Mouse (Mus musculus) liver, adult 2 months (tissue): ENCODE measurements around the gene Gm49383. TPM values are rescaled to one million over a fixed set of nuclear protein-coding genes. Genes with fewer than 3 reads are reported as not detected.

Source experiments
- DNase-seq: peaks from one replicate; pipeline ENCODE4 v3.0.0-alpha.2; 2011; ENCODE audit warnings: low read depth, low spot score; ENCODE audit errors: extremely low read depth
- H3K27ac ChIP-seq: fragments of 200-500 bp; replicated peaks from 2 replicates; pipeline ENCODE4 v1.5.1; 2012; ENCODE audit warnings: low read depth, mild to moderate bottlenecking, control low read depth, inconsistent platforms, low read length; ENCODE audit not compliant: insufficient read depth
- H3K27me3 ChIP-seq: fragments of 200-500 bp; 2 replicates; pipeline ENCODE4 v1.6.1; 2012; ENCODE audit warnings: mild to moderate bottlenecking, moderate library complexity, low read length, inconsistent platforms; ENCODE audit not compliant: control insufficient read depth, insufficient read depth
- H3K36me3 ChIP-seq: fragments of 200-500 bp; 2 replicates; pipeline ENCODE4 v1.6.1; 2012; ENCODE audit warnings: low read length, inconsistent platforms; ENCODE audit not compliant: control insufficient read depth, insufficient read depth
- H3K4me1 ChIP-seq: fragments of 200-500 bp; 2 replicates; pipeline ENCODE4 v1.6.1; 2011; ENCODE audit warnings: low read length; ENCODE audit not compliant: control insufficient read depth, insufficient read depth
- H3K4me3 ChIP-seq: fragments of 200-500 bp; 2 replicates; pipeline ENCODE4 v1.5.1; 2011; ENCODE audit warnings: low read depth, mild to moderate bottlenecking, control low read depth, low read length, moderate library complexity; ENCODE audit not compliant: insufficient read depth
- H3K79me2 ChIP-seq: fragments of 200-500 bp; 2 replicates; pipeline ENCODE4 v1.6.1; 2012; ENCODE audit warnings: inconsistent platforms, mild to moderate bottlenecking, low read length, moderate library complexity; ENCODE audit not compliant: control insufficient read depth, insufficient read depth
- H3K9ac ChIP-seq: fragments of 200-500 bp; 2 replicates; pipeline ENCODE4 v1.6.1; 2012; ENCODE audit warnings: low read depth, mild to moderate bottlenecking, control low read depth, inconsistent platforms, low read length
- CTCF ChIP-seq: fragments of 200-500 bp; IDR thresholded peaks from 2 replicates; pipeline ENCODE4 v1.5.1; 2011; ENCODE audit warnings: low read depth, low read length, control low read depth
- POLR2A ChIP-seq: fragments of 200-500 bp; IDR thresholded peaks from 2 replicates; pipeline ENCODE4 v1.6.1; 2011; ENCODE audit warnings: low read length, control low read depth; ENCODE audit not compliant: insufficient read depth; ENCODE audit errors: extremely low read depth
- WGBS: fragments of 180-500 bp; shearing (Covaris S2); methylation state at CpG from one replicate; pipeline ENCODE4 v1.1.7; 2018; 5-methylcytosine and 5-hydroxymethylcytosine counted together
- polyA plus RNA-seq: library from polyadenylated mRNA; depleted of rRNA; stranded (reverse); fragments of >200 nt; gene quantifications from 2 replicates; pipeline ENCODE4 v1.2.3, GENCODE M21; 2012; rRNA removed
- total RNA-seq: library from RNA; depleted of rRNA; stranded (reverse); fragments of >200 nt; gene quantifications from 2 replicates; pipeline ENCODE4 v1.2.3, GENCODE M21; 2014; rRNA removed

The Gm49383 gene
- total and polyA plus RNA-seq, 2 experiments, result 1.8 to 2.4 TPM

DNA sequence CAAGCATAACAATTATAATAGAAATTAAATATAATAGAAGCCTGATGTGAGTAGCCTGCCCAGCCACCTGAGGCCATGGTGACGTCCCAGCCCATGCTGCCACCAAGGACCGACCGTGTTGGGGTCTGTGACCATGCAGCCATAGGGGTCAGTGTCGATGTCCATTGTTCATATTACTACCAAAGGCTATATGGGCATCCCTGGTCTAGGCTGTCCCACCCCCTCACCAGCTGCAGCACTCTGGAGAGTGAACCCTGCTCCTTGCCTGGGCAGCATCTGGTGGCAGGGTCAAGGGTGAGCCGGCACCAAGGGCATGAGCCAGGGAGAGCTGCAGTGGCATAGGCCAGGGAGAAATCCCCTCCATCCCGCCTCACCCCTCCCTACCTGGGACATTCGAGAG lies 57.1 kb downstream of the Gm49383 start:
- no peak for TF ChIP-seq POLR2A
- TF ChIP-seq CTCF, result no peak
- DNase-seq, result no peak
- 85% methylated on average over 7 of the region's 7 CpGs for WGBS
- Histone ChIP-seq H3K4me3 (no peak overlapping the region), H3K27me3 (no peaks in the 10 kb centered on the region), H3K27ac (no peak overlapping the region), H3K79me2 (no peaks in the 10 kb centered on the region), H3K9ac (no peak overlapping the region), H3K4me1 (no peaks in the 10 kb centered on the region), H3K36me3 (no peaks in the 10 kb centered on the region)

DNA sequence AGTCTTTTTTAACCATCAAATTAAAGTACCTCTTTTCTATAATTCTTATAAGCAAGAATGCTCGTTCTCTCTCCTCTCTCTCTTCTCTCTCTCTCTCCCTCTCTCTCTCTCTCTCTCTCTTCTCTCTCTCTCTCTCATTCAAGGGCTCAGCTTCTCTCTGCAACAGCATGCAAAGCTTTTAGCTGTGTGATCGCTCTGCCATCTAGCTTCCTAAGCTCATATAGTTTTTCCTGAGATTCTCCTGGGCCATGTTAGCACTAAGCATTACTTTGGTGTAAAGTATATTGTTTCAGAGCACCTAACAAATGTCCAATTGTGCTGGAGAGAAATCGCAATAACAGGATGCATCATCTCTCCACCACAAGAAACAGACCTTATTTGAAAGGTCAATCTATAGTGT lies 57.7 kb downstream of the Gm49383 start:
- Histone ChIP-seq H3K4me3 (no peak overlapping the region), H3K9ac (no peak overlapping the region), H3K79me2 (no peaks in the 10 kb centered on the region), H3K4me1 (no peaks in the 10 kb centered on the region), H3K27me3 (no peaks in the 10 kb centered on the region), H3K36me3 (no peaks in the 10 kb centered on the region), H3K27ac (no peak overlapping the region)
- no peak for DNase-seq
- TF ChIP-seq CTCF (no peak), POLR2A (no peak)
- WGBS, result 89% methylated on average over 3 of the region's 3 CpGs

Other genes starting within 250 kb of the Gm49383 start
- 137 and 202 TPM in 2 replicates for gene Rps29, start 37.9 kb downstream of the Gm49383 start, total RNA-seq
- 779 and 865 TPM in 2 replicates for gene Rps29, start 37.9 kb downstream of the Gm49383 start, polyA plus RNA-seq
- 0.67 TPM in 1 of 2 replicates, not detected in the other for gene Lrr1, start 28.3 kb downstream of the Gm49383 start, total RNA-seq
- not detected in 2 replicates for gene Lrr1, start 28.3 kb downstream of the Gm49383 start, polyA plus RNA-seq
- gene Rpl36al, start 13.0 kb downstream of the Gm49383 start, total RNA-seq, result 412 and 466 TPM in 2 replicates
- gene Rpl36al, start 13.0 kb downstream of the Gm49383 start, polyA plus RNA-seq, result 129 and 148 TPM in 2 replicates
- gene Mgat2, start 12.9 kb downstream of the Gm49383 start, total RNA-seq, result 33.9 and 34.0 TPM in 2 replicates
- gene Mgat2, start 12.9 kb downstream of the Gm49383 start, polyA plus RNA-seq, result 15.8 and 16.7 TPM in 2 replicates
- gene Dnaaf2, start 1.3 kb upstream of the Gm49383 start, total RNA-seq, result 0.74 and 1.0 TPM in 2 replicates
- 0.64 and 1.1 TPM in 2 replicates for gene Dnaaf2, start 1.3 kb upstream of the Gm49383 start, polyA plus RNA-seq
- 0.92 and 1.5 TPM in 2 replicates for gene Gm49384, start 7.2 kb upstream of the Gm49383 start, total RNA-seq
- 0.87 TPM in 1 of 2 replicates, not detected in the other for gene Gm49384, start 7.2 kb upstream of the Gm49383 start, polyA plus RNA-seq
- 0.74 and 1.8 TPM in 2 replicates for gene Pole2, start 31.1 kb upstream of the Gm49383 start, total RNA-seq
- 0.24 and 0.36 TPM in 2 replicates for gene Pole2, start 31.1 kb upstream of the Gm49383 start, polyA plus RNA-seq
- 0.46 and 0.67 TPM in 2 replicates for gene Klhdc1, start 44.1 kb upstream of the Gm49383 start, total RNA-seq
- 0.07 and 0.10 TPM in 2 replicates for gene Klhdc1, start 44.1 kb upstream of the Gm49383 start, polyA plus RNA-seq
- 40.5 and 43.0 TPM in 2 replicates for gene Klhdc2, start 99.6 kb upstream of the Gm49383 start, total RNA-seq
- 22.2 TPM in 2 replicates for gene Klhdc2, start 99.6 kb upstream of the Gm49383 start, polyA plus RNA-seq
- gene Nemf, start 160.1 kb upstream of the Gm49383 start, total RNA-seq, result 14.6 and 16.0 TPM in 2 replicates
- gene Nemf, start 160.1 kb upstream of the Gm49383 start, polyA plus RNA-seq, result 1.7 and 2.2 TPM in 2 replicates
- 40.7 and 48.3 TPM in 2 replicates for gene Arf6, start 175.0 kb upstream of the Gm49383 start, total RNA-seq
- gene Arf6, start 175.0 kb upstream of the Gm49383 start, polyA plus RNA-seq, result 62.7 and 66.7 TPM in 2 replicates
- gene Gm9887, start 175.4 kb upstream of the Gm49383 start, total RNA-seq, result 0.20 and 0.37 TPM in 2 replicates
- gene Gm9887, start 175.4 kb upstream of the Gm49383 start, polyA plus RNA-seq, result 0.48 and 0.85 TPM in 2 replicates